Mouse (Mus musculus) natural killer cell, adult 2 months (primary cell): ENCODE measurements around the gene Tmem91.
"Not testable (repeated sequence)": the region's sequence is repeated elsewhere in the genome, so short reads cannot be mapped to it uniquely, and the experiment has no call there.

Experiments
- DNase-seq, 2 experiments: peaks; one replicate each; pipeline ENCODE4 v3.0.0; 2022; ENCODE audit warnings: low spot score in 2 of 2

The Tmem91 gene

DNA sequence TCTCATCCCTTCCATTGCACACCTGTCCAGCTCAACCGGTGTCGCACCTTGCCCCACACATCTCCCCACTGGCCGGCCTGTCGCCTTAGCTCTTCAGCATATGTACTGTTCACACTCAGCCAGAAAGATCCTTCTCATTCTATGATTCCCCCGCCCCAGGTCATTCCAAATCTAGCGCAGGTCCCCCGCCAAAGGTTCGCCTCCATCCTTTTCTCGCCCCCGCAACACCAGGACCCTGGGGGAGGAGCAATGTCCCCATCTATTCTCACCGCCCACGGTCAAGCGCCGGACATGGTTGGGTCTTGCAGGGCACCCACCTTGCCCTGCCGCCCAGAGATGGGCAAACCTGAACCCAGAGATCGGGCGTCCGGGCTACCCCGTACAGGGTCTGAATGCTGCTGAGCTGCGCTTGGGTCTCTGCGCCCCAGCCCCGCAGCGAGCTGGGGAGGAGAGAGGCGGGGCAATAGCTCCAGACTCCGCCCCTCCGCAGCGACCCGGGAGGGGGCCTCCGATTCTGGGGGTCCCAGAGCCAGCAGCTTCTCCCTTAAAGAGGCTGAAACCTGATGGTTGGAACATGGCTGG lies at the start of gene Tmem91:
Gene Tmem91, minus strand, starts transcription at position 448 of the 582 bp plus-strand sequence.
- DNase-seq: no peak

- DNase-seq: not testable (repeated sequence)
These were observed 46.8 kb upstream of the Tmem91 start for GRCm38 (mm10) chr7:25721776-25722175.

- DNase-seq: no peak
These were observed 45.8 kb upstream of the Tmem91 start for GRCm38 (mm10) chr7:25720760-25721159.

- peak; percentile 53 to 59 for DNase-seq
These were observed 45.0 kb upstream of the Tmem91 start for GRCm38 (mm10) chr7:25719761-25720610.

DNA sequence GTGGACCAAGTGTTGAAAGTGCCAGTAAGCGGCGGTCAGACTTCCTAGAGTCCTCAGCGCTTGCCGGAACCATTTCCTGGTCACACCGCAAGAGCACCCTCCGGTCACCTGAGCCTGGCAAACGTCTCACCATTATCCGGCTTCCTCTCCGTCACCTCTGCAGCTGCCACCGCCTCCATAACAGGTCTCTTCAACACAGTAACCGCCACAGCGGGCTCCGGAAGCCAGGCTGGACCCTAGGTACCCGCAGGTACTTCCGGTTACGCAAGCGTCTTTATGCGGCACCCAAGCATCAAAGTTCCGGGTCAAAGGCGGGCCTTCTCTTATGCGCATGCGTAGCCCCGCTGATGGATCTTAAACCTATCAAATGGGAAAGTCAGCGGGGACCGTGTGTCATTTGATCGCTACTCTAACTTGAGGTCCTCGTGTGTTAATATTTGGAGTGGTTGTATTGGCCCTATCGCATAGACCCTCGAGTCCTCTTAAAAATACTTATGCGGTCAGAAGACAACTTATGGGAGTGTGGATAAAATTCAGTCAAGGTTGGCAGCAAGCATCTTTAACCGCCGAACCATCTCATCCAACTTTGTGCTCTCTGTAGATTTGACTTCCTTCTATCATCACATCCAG lies 43.9 kb upstream of the Tmem91 start, which contains the start of gene Ccdc97:
Gene Ccdc97, minus strand, starts transcription at position 301 of the 630 bp plus-strand sequence.
- DNase-seq: peak; percentile 95 to 96

DNA sequence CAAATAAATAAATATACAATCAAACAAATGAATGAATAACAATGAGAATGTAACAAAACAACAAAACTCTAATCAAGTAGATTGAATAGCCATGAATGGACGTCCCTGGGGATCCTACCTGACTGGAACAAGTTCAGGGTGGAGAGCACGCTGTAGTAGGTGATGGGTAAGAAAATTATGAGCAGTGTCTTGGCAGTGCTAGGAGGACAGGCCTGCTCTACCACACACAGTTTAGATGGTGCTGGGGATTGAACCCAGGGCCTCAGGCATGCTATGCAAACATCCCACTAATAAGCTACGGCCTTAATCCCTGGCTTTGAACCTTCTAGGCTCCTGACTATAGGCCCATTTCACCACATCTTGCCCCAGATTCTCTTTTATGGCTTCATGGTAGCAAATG lies 42.5 kb upstream of the Tmem91 start:
- DNase-seq: no peak

GRCm38 (mm10) chr7:25715731-25716271 lies 40.8 kb upstream of the Tmem91 start:
- DNase-seq: no peak

DNA sequence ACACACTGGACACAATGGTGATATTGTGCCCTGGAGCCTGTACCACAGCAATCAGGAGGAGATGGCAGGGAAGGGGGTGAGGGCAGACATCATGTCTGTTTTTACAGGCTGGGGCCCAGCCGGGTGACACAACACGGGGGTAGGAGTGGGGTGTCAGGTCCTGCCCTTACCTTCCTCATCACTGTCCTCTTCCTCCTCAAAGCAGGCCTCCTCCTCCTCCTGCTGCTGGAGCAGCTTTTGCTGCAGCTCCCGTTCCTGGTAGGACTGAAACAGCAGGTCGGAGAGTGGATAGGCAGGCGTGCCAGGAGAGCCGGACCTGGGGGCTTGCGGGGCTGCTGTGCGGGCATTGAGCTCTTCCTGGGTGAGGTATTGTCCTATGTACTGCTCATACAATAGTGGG lies 39.6 kb upstream of the Tmem91 start:
- DNase-seq: no peak

DNA sequence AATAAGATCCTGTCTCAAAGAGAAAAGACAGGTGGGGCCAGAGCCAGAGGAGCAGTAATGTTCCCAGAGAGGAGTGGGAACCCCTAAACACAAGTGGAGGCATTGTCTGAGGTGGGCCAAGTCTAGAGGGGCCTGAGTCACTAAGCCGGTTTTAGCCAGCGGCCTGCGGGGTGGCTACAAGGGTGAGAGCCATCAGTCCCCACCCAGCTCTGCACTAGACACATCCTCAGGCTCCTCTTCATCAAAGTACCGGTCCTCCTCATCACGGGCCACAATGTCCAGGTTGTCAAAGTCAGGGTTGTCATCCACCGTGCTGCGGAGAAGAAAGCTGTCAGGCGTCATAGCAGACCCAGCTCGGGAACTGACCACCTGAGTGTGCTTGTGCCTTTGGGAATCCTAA lies 37.8 kb upstream of the Tmem91 start:
- no peak for DNase-seq

GRCm38 (mm10) chr7:25711731-25712197 lies 36.8 kb upstream of the Tmem91 start:
- DNase-seq: peak; percentile 35 to 47

DNA sequence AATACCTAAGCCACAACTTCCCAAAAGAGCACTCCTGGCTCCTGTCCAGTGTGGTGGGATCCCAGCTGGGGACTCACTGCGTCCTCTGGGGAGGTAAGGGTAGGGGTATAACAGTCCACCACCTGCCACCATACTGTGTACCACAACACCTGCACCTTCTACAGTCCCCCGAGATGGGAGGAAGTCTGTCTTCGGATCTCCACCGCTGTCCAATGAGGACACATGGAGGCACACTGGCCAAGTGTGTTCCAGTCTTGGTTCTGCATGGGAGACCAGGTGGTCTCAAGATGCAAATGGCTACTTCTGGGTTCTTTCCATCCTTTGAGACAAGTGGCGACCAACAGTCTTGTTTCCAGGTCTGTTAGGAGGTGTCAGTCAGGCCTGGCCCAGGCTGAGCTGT lies 36.2 kb upstream of the Tmem91 start:
- DNase-seq: no peak

DNA sequence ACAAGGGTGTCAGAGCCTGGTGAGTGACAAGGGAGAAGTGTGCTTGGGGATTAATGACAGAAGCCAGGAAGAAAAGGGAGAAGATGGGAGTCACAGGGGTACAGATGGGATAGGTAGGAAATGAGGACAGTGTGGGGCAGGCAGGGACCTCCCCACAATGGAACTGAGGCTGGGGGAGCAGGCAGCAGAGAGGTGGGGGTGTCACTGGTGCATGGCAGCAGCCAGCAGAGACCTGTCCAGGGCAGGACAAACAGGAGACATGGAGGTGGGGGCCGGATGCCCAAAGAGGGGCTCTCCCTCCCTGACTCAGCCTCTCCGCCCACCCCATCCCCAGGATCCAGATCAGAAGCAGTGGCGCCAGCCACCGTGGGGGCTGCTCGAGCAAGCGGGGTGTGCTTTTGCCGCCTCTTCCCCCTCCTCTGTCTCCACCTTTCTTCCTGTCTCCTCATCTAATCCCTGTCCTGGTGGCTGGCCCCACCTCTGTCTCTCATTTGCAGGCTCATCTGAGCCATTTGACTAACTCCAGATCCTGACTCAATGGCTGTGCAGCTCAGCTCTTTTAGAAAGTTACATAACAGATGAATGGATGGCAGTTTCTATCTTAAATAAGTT lies 35.7 kb upstream of the Tmem91 start:
- DNase-seq: peak in 1 of 2 experiments; percentile 17

- peak; percentile 66 to 77 for DNase-seq
These were observed 35.0 kb upstream of the Tmem91 start for GRCm38 (mm10) chr7:25709961-25710360.

- peak; percentile 87 to 93 for DNase-seq
These were observed 32.8 kb upstream of the Tmem91 start for GRCm38 (mm10) chr7:25707581-25708292.

- DNase-seq: peak in 1 of 2 experiments; percentile 29
These were observed 31.7 kb upstream of the Tmem91 start for GRCm38 (mm10) chr7:25706578-25707170.

DNA sequence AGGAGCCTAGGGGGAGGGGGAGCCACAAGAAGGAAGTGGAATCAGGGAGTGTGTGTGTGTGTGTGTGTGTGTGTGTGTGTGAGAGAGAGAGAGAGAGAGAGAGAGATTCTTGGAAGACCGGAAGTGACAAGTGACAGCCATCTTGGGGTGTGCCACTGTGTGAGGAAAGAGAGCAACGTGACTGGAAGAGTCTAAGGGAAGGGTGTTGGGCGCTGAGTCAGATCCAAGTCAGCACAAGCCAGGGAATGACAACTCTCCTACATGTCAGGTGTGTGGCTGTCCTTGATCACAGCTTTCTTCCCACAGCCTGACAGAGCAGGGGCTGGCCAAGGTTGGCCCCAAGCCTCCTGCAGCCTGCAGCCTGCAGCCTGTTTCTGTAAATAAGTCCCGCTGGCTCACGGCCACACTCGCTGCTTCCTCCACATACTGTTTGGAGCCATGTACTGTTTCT lies 30.9 kb upstream of the Tmem91 start:
- DNase-seq: peak in 1 of 2 experiments; percentile 21

DNA sequence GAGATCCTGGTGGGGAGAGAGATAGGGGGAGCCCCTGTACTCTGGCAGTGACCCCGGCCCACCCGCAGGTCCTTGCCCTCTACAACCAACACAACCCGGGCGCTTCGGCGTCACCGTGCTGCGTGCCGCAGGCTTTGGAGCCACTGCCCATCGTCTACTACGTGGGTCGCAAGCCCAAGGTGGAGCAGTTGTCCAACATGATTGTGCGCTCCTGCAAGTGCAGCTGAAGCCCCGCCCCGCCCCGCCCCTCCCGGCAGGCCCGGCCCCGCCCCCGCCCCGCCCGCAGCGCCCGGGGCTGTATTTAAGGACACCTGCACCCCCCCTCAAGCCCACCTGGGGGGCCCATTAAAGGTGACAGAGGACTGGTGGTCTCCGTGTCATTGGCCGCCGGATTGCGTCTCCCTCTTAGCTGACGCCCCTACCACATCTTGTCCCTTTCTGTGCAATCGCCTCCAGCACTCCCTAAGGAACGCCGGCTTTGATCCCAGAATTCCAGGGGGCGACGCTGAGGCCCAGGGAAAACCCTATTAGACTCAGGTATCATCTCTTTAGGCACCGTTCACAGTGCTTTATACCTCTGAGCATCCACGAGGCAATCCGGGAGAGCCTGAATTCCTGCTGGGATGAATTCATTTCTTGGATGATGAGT lies 29.9 kb upstream of the Tmem91 start:
- no peak for DNase-seq

GRCm38 (mm10) chr7:25703793-25704494 lies 29.0 kb upstream of the Tmem91 start:
- no peak for DNase-seq

DNA sequence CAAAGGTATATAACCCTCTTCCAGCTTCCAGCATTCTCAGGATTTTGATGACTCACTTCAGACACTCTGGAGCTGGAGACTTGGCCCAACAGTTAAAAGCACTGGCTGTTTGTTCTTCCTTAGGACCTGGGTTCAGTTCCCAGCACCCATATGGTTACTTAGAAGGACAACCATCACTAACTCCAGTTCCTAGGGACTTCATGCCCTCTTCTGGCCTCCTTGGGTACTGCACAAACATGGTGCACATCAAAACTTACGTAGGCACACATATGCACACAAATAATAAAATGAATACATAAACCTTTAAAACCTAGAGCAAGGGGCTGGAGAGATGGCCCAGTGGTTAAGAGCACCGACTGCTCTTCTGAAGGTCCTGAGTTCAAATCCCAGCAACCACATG lies 27.4 kb upstream of the Tmem91 start:
- peak in 1 of 2 experiments; percentile 49 for DNase-seq
